Mouse (Mus musculus): ENCODE results near the gene Arhgap42.

Arhgap42 gene

DNA sequence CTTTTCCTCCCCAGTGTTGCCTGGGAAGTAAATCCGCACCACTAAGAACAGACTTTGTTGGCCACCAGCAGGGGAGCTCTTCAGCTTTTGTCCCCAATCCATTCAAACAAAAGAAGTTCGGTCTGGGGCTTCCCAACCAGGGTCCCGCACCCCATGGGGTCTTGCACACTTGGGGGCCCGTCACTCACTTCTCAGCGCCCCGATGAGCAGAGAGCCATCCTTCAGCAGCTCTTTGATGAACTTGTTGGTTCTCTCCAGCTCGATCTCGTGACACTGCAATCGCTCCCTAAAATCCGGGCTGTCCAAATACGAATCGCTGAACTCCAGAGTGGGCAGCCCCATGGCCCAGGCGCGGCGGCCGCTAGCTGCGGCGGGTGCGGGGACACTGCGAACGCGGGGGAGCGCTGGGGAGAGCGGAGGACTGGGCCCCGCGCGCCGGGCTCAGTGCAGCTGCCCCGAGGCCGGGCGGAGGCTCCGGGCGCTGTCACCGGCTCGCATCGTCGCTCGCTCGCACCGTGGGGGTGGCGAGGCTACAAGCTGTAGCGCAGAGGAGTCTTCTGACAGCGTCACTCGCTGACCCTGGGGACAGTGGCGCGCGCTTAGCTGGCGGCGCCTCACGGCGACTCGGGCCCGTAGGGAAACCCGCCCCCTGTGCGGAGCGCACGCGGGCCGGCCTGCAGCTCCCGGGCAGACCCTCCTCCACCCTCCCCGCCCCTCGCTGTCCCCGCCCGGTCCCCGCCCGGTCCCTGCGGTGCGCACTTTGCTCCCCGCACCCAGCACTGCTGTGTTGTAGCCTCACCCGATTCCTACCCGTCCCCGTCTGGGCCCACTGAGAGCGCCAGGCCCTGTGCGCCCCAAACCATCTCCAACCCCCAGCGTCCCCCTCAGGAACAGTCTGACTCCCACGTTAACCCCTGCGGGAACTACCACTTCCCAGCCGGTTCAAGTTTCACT lies at the start of gene Arhgap42:
Gene Arhgap42 (minus strand): TSS at position 664 of the 954 bp plus-strand sequence.
- Histone ChIP-seq H3K9me3 (ENCODE audit: low read length) (no peaks in the 10 kb centered on the region), H3K36me3 (ENCODE audit: insufficient read depth, low read length) (no peaks in the 10 kb centered on the region), H3K4me3 (replicated peaks; ENCODE audit: low read length) (peak within 1 kb of the TSS; percentile 93), H3K4me1 (replicated peaks; ENCODE audit: low read depth, low read length) (peaks cover 25% of the 10 kb centered on the region), H3K27me3 (ENCODE audit: insufficient read depth, low read length) (peaks cover 3% of the 10 kb centered on the region)
- TF ChIP-seq NANOG (IDR thresholded peaks at IDR 0.05; ENCODE audit: borderline replicate concordance, low read length) (no peak), POU5F1 (IDR thresholded peaks at IDR 0.05; ENCODE audit: borderline replicate concordance, low read length) (no peak), CTCF (conservative IDR thresholded peaks at IDR 0.05; ENCODE audit: low read length) (peak; percentile 41)

DNA sequence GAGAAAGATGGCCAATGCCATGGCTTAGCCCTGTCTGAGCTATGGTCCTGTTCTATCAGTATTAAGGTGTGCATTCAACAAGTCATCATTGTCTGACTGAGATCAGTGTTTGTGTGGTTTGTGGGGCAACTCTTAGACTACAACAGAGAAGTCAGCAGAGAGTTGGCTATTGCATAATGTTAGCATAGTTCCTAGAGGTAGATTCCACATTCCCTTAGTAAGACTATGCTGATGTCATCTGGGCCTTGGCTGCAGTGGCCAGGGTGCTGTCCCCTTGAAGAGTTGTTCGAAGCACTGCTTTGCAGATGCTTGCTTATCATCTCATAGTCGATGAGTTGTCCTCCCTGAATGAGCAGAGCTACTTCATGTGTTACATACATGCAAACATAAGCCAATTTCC lies 49.2 kb upstream of the Arhgap42 start:
- Histone ChIP-seq H3K4me3 (replicated peaks; ENCODE audit: low read length) (no peak overlapping the region), H3K4me1 (replicated peaks; ENCODE audit: low read depth, low read length) (peaks cover 10% of the 10 kb centered on the region; the same call in 1 of the 2 replicates), H3K27me3 (ENCODE audit: insufficient read depth, low read length) (no peaks in the 10 kb centered on the region), H3K9me3 (ENCODE audit: low read length) (no peaks in the 10 kb centered on the region), H3K36me3 (ENCODE audit: insufficient read depth, low read length) (no peaks in the 10 kb centered on the region)
- TF ChIP-seq POU5F1 (IDR thresholded peaks at IDR 0.05; ENCODE audit: borderline replicate concordance, low read length) (no peak), CTCF (conservative IDR thresholded peaks at IDR 0.05; ENCODE audit: low read length) (no peak), NANOG (IDR thresholded peaks at IDR 0.05; ENCODE audit: borderline replicate concordance, low read length) (no peak)

DNA sequence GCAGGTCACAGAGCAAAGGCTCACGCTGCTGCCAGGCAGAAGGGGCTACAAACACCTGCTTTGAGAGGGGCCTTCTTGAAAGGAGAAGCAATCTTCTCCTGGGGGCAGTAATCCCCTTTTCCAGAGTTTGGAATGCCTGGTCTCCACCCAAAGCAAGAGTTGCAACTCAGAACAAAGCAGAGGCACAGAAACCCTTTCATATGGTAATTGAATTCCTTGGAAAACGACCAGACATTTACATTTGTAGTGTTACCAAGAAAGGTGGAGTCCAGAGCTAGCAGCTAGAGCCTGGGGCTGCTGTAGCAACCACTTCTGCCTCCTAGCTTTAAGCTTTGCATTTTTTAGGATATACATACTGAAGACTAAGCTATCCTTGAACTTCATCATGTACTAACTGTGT lies 30.4 kb upstream of the Arhgap42 start:
- H3K4me3 ChIP-seq (replicated peaks; ENCODE audit: low read length), result no peak overlapping the region
- peaks cover 37% of the 10 kb centered on the region for H3K4me1 ChIP-seq (replicated peaks; ENCODE audit: low read depth, low read length)
- peaks cover 6% of the 10 kb centered on the region; the same call in 1 of the 2 replicates for H3K36me3 ChIP-seq (ENCODE audit: insufficient read depth, low read length)
- peaks cover 9% of the 10 kb centered on the region for H3K9me3 ChIP-seq (ENCODE audit: low read length)
- H3K27me3 ChIP-seq (ENCODE audit: insufficient read depth, low read length), result no peaks in the 10 kb centered on the region
- TF ChIP-seq POU5F1 (IDR thresholded peaks at IDR 0.05; ENCODE audit: borderline replicate concordance, low read length) (no peak), CTCF (conservative IDR thresholded peaks at IDR 0.05; ENCODE audit: low read length) (no peak), NANOG (IDR thresholded peaks at IDR 0.05; ENCODE audit: borderline replicate concordance, low read length) (no peak)

DNA sequence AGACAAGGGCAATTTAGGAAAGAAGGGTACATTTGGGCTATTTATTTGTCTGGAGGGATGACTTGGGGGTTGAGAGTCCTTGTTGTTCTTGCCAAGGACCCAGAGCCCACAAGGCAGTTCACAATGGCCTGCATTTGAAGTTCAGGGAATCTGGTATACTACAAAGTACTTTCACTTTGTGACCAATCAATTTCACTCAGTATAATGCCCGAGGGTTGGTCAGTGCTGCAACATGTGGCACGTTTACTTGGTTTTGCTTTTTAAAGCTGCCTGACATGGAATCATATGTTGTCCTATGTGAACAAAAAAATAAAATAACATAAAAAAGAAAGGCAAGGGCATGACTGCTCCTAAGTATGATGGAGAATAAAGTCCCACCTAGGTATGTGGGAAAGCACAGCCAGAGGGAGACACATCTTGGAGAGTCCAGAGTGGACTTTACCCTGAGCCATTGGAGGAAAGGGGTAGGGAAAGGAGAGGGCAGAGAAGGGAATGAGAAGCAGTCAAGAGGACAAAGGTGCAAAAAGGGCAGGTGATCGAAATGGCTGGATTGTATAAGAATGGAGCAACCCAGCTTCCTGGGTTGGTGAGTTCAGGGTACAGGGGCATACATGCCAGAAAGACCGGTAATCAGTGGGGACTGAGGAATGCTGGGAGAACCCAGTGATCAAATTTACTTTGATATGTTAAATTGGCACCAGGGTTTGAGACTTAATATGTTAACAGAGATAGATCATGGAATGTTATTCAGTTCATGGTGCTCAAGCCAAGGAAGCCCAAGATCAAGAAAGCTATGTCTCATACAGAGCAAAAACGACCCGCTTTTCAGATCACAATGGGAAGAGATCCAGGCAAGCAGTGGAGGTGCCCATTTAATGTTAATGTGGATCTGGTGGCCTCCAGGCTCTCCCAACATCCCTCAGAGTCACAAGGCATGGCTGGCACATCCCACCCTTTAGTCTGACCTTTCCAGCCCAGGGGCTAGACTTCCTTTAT lies 29.0 kb upstream of the Arhgap42 start:
- Histone ChIP-seq H3K27me3 (ENCODE audit: insufficient read depth, low read length) (no peaks in the 10 kb centered on the region), H3K4me1 (replicated peaks; ENCODE audit: low read depth, low read length) (peaks cover 37% of the 10 kb centered on the region), H3K9me3 (ENCODE audit: low read length) (peaks cover 9% of the 10 kb centered on the region), H3K36me3 (ENCODE audit: insufficient read depth, low read length) (peaks cover 6% of the 10 kb centered on the region; the same call in 1 of the 2 replicates), H3K4me3 (replicated peaks; ENCODE audit: low read length) (0 out of 2 replicates have a peak overlapping the region, but pooled peaks have one; percentile 13)
- TF ChIP-seq NANOG (IDR thresholded peaks at IDR 0.05; ENCODE audit: borderline replicate concordance, low read length), result peak; percentile 62; the same call in 1 of the 2 replicates
- no peak for TF ChIP-seq CTCF (conservative IDR thresholded peaks at IDR 0.05; ENCODE audit: low read length)
- no peak for TF ChIP-seq POU5F1 (IDR thresholded peaks at IDR 0.05; ENCODE audit: borderline replicate concordance, low read length)

DNA sequence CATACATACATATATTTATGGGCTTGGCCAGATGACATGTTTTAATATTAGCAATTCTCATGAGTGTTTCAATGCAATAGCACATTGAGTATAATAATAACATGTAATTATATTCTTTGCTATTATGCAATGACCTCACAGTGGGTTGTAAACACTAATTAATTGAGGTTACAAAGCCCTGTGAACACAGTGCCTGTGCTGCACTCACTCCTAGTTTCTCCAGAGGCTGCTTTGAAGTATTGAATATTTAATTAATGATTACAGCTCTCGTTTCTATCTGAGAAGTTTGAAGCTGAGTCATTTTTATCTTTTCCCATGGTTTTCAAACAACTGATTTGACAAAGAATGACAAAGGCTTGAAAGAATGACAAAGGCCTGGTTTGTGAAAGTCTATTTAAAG lies 24.6 kb upstream of the Arhgap42 start:
- Histone ChIP-seq H3K27me3 (ENCODE audit: insufficient read depth, low read length) (no peaks in the 10 kb centered on the region), H3K4me1 (replicated peaks; ENCODE audit: low read depth, low read length) (peaks cover 24% of the 10 kb centered on the region), H3K36me3 (ENCODE audit: insufficient read depth, low read length) (no peaks in the 10 kb centered on the region), H3K4me3 (replicated peaks; ENCODE audit: low read length) (no peak overlapping the region), H3K9me3 (ENCODE audit: low read length) (no peaks in the 10 kb centered on the region)
- TF ChIP-seq POU5F1 (IDR thresholded peaks at IDR 0.05; ENCODE audit: borderline replicate concordance, low read length), result no peak

DNA sequence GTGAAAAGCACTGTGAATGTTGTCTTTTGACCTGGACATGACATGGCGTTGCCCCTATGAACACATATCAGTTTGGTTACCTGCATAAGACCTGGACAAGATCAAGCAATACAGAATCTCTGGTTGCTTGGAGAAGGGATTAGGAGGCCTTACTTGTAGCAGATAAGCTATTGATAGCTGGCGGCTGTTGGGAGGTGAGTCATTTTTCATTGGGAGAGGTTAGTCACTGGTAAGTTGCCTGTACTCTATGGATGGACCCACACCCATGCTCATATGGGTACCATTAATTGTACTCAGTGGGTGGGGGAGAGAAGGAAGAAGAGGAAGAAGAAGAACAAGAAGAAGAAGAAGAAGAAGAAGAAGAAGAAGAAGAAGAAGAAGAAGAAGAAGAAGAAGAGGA lies 23.6 kb upstream of the Arhgap42 start:
- H3K36me3 ChIP-seq (ENCODE audit: insufficient read depth, low read length), result no peaks in the 10 kb centered on the region
- H3K27me3 ChIP-seq (ENCODE audit: insufficient read depth, low read length), result no peaks in the 10 kb centered on the region

DNA sequence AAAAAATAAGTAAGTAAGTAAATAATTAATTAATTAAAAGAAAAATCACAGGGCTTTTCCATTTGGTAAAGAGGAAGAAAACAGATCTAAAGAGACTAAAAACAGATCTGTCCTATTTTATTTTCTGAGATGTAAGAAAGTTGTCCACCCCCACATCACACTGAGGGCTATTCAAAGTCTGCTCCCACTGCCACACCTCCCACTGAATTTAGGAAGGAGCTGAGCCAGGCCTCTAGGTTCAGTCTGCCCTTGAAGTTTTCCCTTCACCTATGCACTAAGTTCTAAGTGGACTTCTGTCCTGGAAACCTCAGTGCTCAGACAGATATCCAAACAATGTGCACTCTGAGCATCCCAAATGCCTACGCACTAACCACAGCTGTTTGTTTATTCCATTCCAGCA lies 15.9 kb upstream of the Arhgap42 start:
- Histone ChIP-seq H3K27me3 (ENCODE audit: insufficient read depth, low read length) (no peaks in the 10 kb centered on the region), H3K4me3 (replicated peaks; ENCODE audit: low read length) (no peak overlapping the region), H3K9me3 (ENCODE audit: low read length) (no peaks in the 10 kb centered on the region), H3K4me1 (replicated peaks; ENCODE audit: low read depth, low read length) (peaks cover 4% of the 10 kb centered on the region; the same call in 1 of the 2 replicates), H3K36me3 (ENCODE audit: insufficient read depth, low read length) (no peaks in the 10 kb centered on the region)
- TF ChIP-seq POU5F1 (IDR thresholded peaks at IDR 0.05; ENCODE audit: borderline replicate concordance, low read length) (no peak), CTCF (conservative IDR thresholded peaks at IDR 0.05; ENCODE audit: low read length) (no peak), NANOG (IDR thresholded peaks at IDR 0.05; ENCODE audit: borderline replicate concordance, low read length) (no peak)

More for the DNA sequence above, 23.6 kb upstream of the Arhgap42 start:
- no peak overlapping the region for H3K4me3 ChIP-seq (replicated peaks; ENCODE audit: low read length)
- no peak for TF ChIP-seq NANOG (IDR thresholded peaks at IDR 0.05; ENCODE audit: borderline replicate concordance, low read length)
- no peak for TF ChIP-seq CTCF (conservative IDR thresholded peaks at IDR 0.05; ENCODE audit: low read length)
- no peak for TF ChIP-seq POU5F1 (IDR thresholded peaks at IDR 0.05; ENCODE audit: borderline replicate concordance, low read length)
- peaks cover 15% of the 10 kb centered on the region for H3K4me1 ChIP-seq (replicated peaks; ENCODE audit: low read depth, low read length)
- H3K9me3 ChIP-seq (ENCODE audit: low read length), result no peaks in the 10 kb centered on the region

DNA sequence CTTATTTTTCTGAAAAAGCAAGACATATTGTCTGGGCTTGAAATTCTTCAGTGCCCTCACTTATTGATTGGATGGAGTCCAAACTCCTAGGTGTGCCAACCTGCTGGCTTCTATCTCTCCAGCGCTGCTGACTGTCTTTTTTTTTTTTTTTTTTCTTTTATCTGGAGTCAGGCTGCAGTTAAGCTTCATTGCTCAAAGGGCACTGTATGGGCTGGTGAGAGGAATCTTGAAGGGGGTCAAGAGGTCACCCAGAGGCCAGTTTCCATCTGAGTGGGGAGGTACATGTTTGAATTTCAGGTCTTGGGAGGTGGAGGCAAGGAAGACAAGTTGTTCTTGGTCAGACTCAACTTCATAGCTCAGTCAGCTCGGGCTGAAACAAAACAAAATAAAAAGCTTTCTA lies 9.6 kb upstream of the Arhgap42 start:
- Histone ChIP-seq H3K4me1 (replicated peaks; ENCODE audit: low read depth, low read length) (peaks cover 3% of the 10 kb centered on the region; the same call in 1 of the 2 replicates), H3K4me3 (replicated peaks; ENCODE audit: low read length) (no peak overlapping the region), H3K9me3 (ENCODE audit: low read length) (no peaks in the 10 kb centered on the region), H3K36me3 (ENCODE audit: insufficient read depth, low read length) (no peaks in the 10 kb centered on the region), H3K27me3 (ENCODE audit: insufficient read depth, low read length) (no peaks in the 10 kb centered on the region)
- no peak for TF ChIP-seq NANOG (IDR thresholded peaks at IDR 0.05; ENCODE audit: borderline replicate concordance, low read length)
- TF ChIP-seq POU5F1 (IDR thresholded peaks at IDR 0.05; ENCODE audit: borderline replicate concordance, low read length), result no peak

Data from E14TG2a.4 (cell line).